Mouse (Mus musculus): ENCODE measurements around the gene Arhgap25.

Gene Arhgap25

GRCm38 (mm10) chr6:87532953-87533710 is at the start of gene Arhgap25:
Gene Arhgap25, minus strand, starts transcription at chr6:87533259.
- 32% methylated on average over 14 of the region's 14 CpGs for WGBS

- WGBS = 55% methylated on average over 6 of the region's 6 CpGs
Observed at GRCm38 (mm10) chr6:87582456-87582855, 49.4 kb upstream of the Arhgap25 start.

GRCm38 (mm10) chr6:87581581-87581980 is 48.5 kb upstream of the Arhgap25 start:
- 93% methylated on average over 18 of the region's 18 CpGs for WGBS

- WGBS = 92% methylated on average over 15 of the region's 15 CpGs
Observed at GRCm38 (mm10) chr6:87581071-87581470, 48.0 kb upstream of the Arhgap25 start.

GRCm38 (mm10) chr6:87578247-87578646 is 45.2 kb upstream of the Arhgap25 start:
- 59% methylated on average over 9 of the region's 9 CpGs for WGBS

- 69% methylated on average over 4 of the region's 4 CpGs for WGBS
Observed at GRCm38 (mm10) chr6:87576648-87577330, 43.7 kb upstream of the Arhgap25 start.

- WGBS = 80% methylated on average over 9 of the region's 9 CpGs
Observed at GRCm38 (mm10) chr6:87567686-87568593, 34.9 kb upstream of the Arhgap25 start.

- 49% methylated on average over 5 of the region's 5 CpGs for WGBS
Observed at GRCm38 (mm10) chr6:87565166-87565565, 32.1 kb upstream of the Arhgap25 start.

- WGBS = 91% methylated on average over 4 of the region's 4 CpGs
Observed at GRCm38 (mm10) chr6:87564356-87564755, 31.3 kb upstream of the Arhgap25 start.

- WGBS = 84% methylated on average over 3 of the region's 3 CpGs
Observed at GRCm38 (mm10) chr6:87553724-87554123, 20.7 kb upstream of the Arhgap25 start.

GRCm38 (mm10) chr6:87552054-87552807 is 19.2 kb upstream of the Arhgap25 start:
- WGBS = 47% methylated on average over 7 of the region's 7 CpGs

GRCm38 (mm10) chr6:87547836-87548235 is 14.8 kb upstream of the Arhgap25 start:
- 74% methylated on average over 7 of the region's 7 CpGs for WGBS

- 77% methylated on average over 4 of the region's 4 CpGs for WGBS
Observed at GRCm38 (mm10) chr6:87547431-87547830, 14.4 kb upstream of the Arhgap25 start.

- WGBS = 18% methylated on average over 1 of the region's 1 CpGs
Observed at GRCm38 (mm10) chr6:87545331-87546217, 12.5 kb upstream of the Arhgap25 start.

- 83% methylated on average over 9 of the region's 9 CpGs for WGBS
Observed at GRCm38 (mm10) chr6:87542027-87542426, 9.0 kb upstream of the Arhgap25 start.

GRCm38 (mm10) chr6:87541171-87541571 is 8.1 kb upstream of the Arhgap25 start:
- WGBS = 87% methylated on average over 6 of the region's 6 CpGs

- WGBS = 80% methylated on average over 15 of the region's 15 CpGs
Observed at GRCm38 (mm10) chr6:87538376-87539270, 5.6 kb upstream of the Arhgap25 start.

GRCm38 (mm10) chr6:87537678-87538077 is 4.6 kb upstream of the Arhgap25 start:
- 90% methylated on average over 5 of the region's 5 CpGs for WGBS

GRCm38 (mm10) chr6:87536270-87536669 is 3.2 kb upstream of the Arhgap25 start:
- 57% methylated on average over 8 of the region's 8 CpGs for WGBS

Measured in cerebral cortex, adult 2 months (tissue).